Mouse (Mus musculus) gastrocnemius, adult 18-20 months (tissue): ENCODE data around the gene Nfic. TPM values are rescaled to one million over a fixed set of nuclear protein-coding genes. Genes with fewer than 3 reads are reported as not detected.

Experiments used
- DNase-seq: peaks from one replicate; pipeline ENCODE4 v3.0.0; 2021; ENCODE audit warnings: low spot score
- total RNA-seq, 2 experiments: library from RNA; stranded (reverse); gene quantifications; 2 replicates each; pipeline ENCODE4 v1.2.3; 2021

Gene Nfic
- total RNA-seq, 2 experiments from 2014 or later, result 232 to 244 TPM

- no peak for DNase-seq
These were observed 66.9 kb downstream of the Nfic start, which contains the start of gene Gm48552 for GRCm38 (mm10) chr10:81388505-81389055. Gene Gm48552 (plus strand): TSS chr10:81389005.

GRCm38 (mm10) chr10:81387716-81388115 lies 67.7 kb downstream of the Nfic start:
- no peak for DNase-seq

DNA sequence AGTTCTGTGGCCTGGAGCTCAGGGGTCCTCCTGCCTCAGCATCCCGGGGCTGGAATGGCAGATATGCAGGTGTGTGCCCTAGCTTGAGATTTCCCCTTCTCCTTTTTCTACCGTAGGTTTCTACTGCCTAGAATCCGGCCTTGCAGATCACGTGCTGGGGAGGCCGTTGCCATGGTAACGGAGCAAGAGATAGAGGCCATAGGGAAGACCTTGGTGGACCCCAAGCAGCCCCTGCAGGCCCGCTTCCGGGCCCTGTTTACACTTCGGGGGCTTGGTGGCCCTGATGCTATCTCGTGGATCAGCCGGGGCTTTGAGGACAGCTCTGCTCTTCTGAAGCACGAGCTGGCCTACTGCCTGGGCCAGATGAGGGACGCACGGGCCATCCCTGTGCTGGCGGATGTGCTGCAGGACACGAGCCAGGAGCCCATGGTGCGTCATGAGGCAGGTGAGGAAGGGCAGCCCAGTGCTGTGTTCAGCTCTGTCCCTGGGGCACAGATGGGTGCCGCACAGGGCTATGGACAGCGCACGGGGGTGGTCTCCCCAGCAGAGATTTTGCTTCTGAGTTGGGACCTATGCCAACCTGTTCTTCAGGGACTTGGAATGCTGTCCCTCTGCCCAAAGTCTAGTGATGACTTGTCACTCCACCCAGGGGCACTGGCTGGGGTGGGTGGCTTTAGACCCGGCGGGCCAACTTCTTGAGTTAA lies 69.7 kb downstream of the Nfic start:
- DNase-seq, result no peak

DNA sequence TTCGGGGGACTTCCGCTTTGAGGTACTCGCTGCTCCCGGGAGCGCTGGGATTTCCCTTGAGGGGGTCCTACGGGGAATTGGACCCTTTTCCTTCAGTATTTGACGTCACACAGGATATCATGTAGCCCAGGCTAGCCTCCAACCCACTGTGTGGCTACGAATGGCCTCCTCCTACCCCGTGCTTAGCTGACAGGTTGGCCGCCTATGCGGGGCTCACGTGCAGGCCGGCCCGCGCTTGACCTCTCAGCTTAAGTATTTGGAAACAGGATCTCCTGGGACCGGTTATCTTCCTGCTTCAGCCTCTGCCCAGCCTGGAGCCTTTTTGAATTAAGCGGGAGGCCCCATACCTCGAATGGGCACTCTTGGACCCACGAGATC lies 70.8 kb downstream of the Nfic start:
- no peak for DNase-seq

DNA sequence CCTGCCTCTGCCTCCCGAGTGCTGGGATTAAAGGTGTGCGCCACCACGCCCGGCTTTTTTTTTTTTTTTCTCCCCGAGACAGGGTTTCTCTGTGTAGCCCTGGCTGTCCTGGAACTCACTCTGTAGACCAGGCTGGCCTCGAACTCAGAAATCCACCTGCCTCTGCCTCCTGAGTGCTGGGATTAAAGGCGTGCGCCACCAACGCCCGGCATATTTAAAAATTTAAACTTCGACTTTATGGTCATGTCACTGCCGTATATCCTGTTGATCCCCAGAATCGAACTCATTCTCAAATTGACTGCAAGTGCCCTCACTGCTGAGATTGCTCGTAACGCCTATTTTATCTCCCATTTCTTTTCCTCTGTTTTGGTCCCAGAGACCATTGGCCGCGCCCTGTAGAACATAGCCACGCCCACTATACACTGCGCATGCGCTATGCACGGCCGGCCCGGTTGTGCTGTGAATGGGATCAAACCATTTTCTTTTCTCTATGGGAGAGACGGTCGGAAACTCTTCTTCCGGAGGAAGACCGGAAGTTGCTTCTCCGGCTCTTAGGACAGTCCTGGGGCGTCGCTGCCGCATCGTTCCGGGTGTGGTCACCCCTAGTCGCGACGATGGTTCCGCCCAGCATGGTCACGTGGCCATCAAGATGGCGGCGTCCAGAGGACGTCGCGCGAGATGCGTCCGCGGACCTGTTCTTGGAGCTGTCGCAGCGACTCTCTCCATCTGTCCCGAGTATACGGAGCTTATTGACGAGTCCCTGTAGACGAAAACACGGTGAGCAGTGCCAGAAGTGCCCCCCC lies 71.4 kb downstream of the Nfic start, which contains the start of the genes Dohh and Gm48551:
Dohh (plus strand) TSS at position 627 of the 803 bp plus-strand sequence.
Gm48551 (plus strand) TSS at position 665 of the 803 bp plus-strand sequence.
- peak; percentile 99 for DNase-seq

- no peak for DNase-seq
These were observed 73.4 kb downstream of the Nfic start for GRCm38 (mm10) chr10:81382039-81382438.

GRCm38 (mm10) chr10:81379809-81380378 lies 75.5 kb downstream of the Nfic start:
- no peak for DNase-seq

DNA sequence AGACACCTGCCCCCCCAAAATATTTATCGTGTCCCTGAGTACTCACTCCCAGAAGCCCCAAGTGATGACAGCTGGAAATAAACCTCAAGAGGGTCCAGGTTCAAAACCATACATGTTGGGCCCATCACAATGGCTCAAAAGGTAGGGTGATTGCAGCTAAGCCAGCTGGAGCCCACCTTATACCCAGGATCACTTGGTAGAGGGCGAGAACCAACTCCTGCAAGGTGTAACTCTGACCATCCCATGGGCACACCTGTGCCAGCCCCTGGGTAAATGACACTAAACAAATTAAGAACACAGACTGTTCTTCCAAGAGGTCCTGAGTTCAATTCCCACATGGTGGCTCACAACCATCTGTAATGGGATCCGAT lies 76.3 kb downstream of the Nfic start:
- no peak for DNase-seq

- peak; percentile 100 for DNase-seq
These were observed 76.8 kb downstream of the Nfic start for GRCm38 (mm10) chr10:81378553-81379182.

- no peak for DNase-seq
These were observed 77.5 kb downstream of the Nfic start, which contains the start of gene Fzr1 for GRCm38 (mm10) chr10:81377793-81378552. Gene Fzr1 (minus strand): TSS chr10:81378516.

DNA sequence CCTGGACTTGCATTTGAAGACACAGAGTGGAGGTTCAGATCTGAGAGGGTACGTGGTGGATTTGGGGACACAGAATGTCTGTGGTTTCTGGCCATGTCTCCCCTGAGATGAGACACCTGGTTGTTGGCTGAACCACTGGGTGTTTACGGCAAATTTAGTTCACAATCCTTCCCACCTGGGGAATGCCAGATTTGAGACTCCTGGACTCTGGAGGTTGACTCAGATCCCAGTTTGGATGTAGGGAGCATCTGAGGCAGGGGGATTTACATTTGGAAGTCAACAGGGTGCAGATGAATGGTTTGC lies 78.1 kb downstream of the Nfic start:
- DNase-seq, result no peak

GRCm38 (mm10) chr10:81376561-81377361 lies 78.7 kb downstream of the Nfic start:
- DNase-seq, result no peak

GRCm38 (mm10) chr10:81375322-81375721 lies 80.1 kb downstream of the Nfic start:
- DNase-seq, result no peak

- no peak for DNase-seq
These were observed 88.3 kb downstream of the Nfic start for GRCm38 (mm10) chr10:81367207-81367495.

DNA sequence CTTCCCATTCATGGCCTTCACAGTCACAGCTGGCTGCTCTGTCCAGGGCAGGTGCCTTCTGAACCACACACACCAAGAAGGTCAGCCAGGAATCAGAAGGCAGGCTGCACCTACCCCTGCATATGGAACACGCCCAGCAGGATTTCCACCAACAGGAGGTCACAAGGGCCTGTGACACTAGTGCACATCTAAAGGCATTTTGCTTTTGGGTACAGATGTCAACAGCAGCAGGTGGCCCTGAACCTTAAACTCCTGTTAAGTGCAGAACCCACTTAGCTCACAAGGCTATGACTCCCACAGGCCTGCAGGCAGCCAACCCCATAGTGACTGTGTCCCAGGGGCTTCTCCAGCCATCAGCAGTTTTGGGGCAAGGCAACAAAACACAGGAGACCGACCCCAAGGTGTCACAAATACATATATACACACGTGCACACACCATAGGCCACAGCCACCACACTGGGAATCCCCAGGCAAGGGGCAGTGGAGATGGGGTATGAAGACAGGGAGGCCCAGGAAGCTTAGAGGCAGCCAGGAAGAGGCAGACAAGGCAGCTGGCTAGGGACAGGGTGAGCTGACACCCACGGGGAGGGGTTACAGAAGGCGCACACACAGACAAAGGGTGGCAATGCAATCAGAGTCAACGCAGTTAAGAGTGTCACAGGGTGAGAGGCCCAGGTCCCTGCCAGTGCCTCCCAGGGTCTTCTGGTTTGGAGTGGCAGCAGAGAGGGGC lies 88.8 kb downstream of the Nfic start:
- DNase-seq, result no peak

DNA sequence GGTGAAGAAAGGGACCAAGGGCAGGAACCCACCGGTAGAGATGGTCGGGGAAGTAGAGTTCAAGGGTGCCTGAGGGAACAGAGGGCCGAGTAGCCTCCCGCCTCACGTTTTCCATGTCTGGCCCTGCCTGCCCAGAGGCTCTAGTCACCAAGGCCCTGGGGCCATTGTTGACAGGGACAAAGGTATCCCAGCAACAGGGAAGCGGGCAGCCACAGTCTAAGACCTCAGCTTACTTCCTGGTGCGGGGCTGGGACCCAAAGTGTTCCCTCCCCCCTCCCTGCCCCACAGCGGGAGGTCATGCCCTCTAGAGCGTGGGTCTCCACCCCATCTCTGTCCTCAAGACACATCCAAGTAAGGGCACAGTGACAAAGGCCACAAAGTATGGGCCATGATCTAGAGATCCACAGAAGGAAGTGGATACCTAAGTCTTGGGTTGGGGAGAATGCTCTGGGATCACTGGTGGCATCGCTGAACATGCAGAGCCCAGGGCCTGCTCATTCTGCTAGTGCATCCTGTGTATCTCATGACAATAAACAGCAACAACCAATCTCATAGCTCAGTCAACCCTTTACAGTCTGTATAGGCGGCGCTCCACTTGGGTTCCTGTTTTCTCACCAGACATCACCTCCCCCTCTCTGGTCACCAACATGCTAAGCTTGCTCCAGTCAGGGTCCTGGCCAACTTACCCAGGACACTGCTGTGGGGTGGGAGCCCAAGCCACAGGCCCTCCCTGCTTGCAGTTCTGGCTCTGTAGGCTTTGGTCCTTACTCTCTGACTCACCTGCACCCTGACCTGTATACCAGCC lies 89.6 kb downstream of the Nfic start, which contains the start of gene 4930404N11Rik:
4930404N11Rik (minus strand) TSS at position 145 of the 805 bp plus-strand sequence.
- no peak for DNase-seq

DNA sequence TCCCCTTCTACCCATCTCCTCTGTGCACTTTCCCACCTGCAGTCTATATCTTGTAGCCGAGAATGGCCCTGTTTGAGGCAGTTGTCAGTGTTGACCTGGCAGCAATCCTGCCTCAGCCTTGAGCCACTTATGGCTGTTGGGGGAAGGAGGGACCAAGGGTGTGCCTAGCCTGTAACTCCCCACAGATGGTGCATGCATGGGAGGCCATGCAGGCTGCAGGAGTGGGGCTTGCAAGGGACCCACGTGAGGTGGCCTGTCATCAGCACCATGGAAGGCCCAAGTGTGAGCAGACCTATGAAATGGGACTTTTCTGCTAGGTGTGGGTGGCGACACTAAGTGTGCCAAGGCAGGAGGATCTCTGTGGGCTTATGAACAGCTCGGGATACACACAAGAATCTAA lies 90.4 kb downstream of the Nfic start:
- DNase-seq, result no peak

DNA sequence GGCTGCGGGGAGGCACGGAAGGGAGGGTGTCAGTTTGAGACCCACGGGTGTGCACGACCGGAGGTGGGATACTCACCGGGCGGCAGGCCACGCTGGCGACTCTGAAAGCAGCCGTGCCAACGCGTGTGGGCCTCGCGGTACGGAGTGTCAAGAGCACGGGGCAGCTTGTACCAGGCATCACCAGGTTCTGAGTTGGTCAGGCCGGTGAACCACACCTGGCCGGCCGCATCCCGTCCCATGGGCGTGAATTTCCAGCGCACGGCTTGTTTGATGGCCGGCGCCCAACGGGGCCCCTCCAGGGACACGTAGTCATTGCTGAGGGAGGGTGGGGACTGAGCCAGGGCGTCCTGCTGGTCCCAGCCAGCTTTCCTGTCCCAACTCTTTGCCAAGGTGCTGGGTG lies 90.8 kb downstream of the Nfic start:
- DNase-seq, result no peak
